Mouse (Mus musculus) intestine, embryonic 14.5 days (tissue): ENCODE measurements around the gene Camta1. TPM values are rescaled to one million over a fixed set of nuclear protein-coding genes. Genes with fewer than 3 reads are reported as not detected.
A peak's percentile ranks its signal among the peaks of the same experiment; 100 is the strongest.

Source experiments
- ATAC-seq: fragments of 200-750 bp; cut with Nextera tagmentation; replicated peaks from 2 replicates; pipeline ENCODE4 v1.8.0; 2017; ENCODE audit warnings: low read depth, moderate number of reproducible peaks, moderate TSS enrichment, moderate library complexity; ENCODE audit not compliant: low FRiP score, low TSS enrichment
- DNase-seq: peaks from one replicate; pipeline ENCODE4 v3.0.0-alpha.2; 2018; ENCODE audit warnings: low spot score
- H3K27ac ChIP-seq: fragments of 300-500 bp; sonication (generic); 2 replicates; pipeline ENCODE4 v1.5.1; 2014; ENCODE audit warnings: low read depth, mild to moderate bottlenecking, control low read depth
- H3K27me3 ChIP-seq: fragments of 300-500 bp; sonication (generic); replicated peaks from 2 replicates; pipeline ENCODE4 v1.6.1; 2014; ENCODE audit warnings: low read length, control low read depth; ENCODE audit not compliant: control insufficient read depth, insufficient read depth
- H3K36me3 ChIP-seq: fragments of 300-500 bp; sonication (generic); 2 replicates; pipeline ENCODE4 v1.6.1; 2014; ENCODE audit warnings: low read length, control low read depth; ENCODE audit not compliant: control insufficient read depth, insufficient read depth
- H3K4me1 ChIP-seq: fragments of 300-500 bp; sonication (generic); replicated peaks from 2 replicates; pipeline ENCODE4 v1.6.1; 2014; ENCODE audit warnings: low read length, control low read depth, mixed read lengths; ENCODE audit not compliant: control insufficient read depth, insufficient read depth
- H3K4me2 ChIP-seq: fragments of 300-500 bp; sonication (generic); 2 replicates; pipeline ENCODE4 v1.6.1; 2014; ENCODE audit warnings: low read length
- H3K4me3 ChIP-seq: fragments of 300-500 bp; sonication (generic); 2 replicates; pipeline ENCODE4 v1.5.1; 2014; ENCODE audit warnings: low read depth, low read length, control low read depth, mixed read lengths
- H3K9ac ChIP-seq: fragments of 300-500 bp; sonication (generic); 2 replicates; pipeline ENCODE4 v1.6.1; 2014; ENCODE audit warnings: mild to moderate bottlenecking, low read length
- H3K9me3 ChIP-seq: fragments of 300-500 bp; sonication (generic); 2 replicates; pipeline ENCODE4 v1.6.1; 2016; ENCODE audit warnings: low read length, control low read depth; ENCODE audit not compliant: control insufficient read depth
- WGBS: fragments of 180-500 bp; shearing (Covaris S2); extraction: QIAGEN DNeasy Blood & Tissue Kit; methylation state at CpG from one replicate; pipeline ENCODE4 v1.1.7; 2014; 5-methylcytosine and 5-hydroxymethylcytosine counted together
- polyA plus RNA-seq: library from polyadenylated mRNA; unstranded; fragments of >200 nt; fragmentation: Nextera tagmentation; extraction: Ambion mirVana; gene quantifications from 2 replicates; pipeline ENCODE4 v1.2.1, GENCODE M21; 2014

Gene Camta1
- polyA plus RNA-seq, 1 experiment from 2014 or later: 88.1 TPM

GRCm38 (mm10) chr4:151401685-151402397 lies 459.8 kb downstream of the Camta1 start:
- H3K27me3 ChIP-seq: no peaks in the 10 kb centered on the region
- 82% methylated on average over 22 of the region's 22 CpGs for whole genome bisulfite sequencing
- H3K9ac ChIP-seq: no peak overlapping the region
- H3K36me3 ChIP-seq: no peaks in the 10 kb centered on the region
- H3K4me2 ChIP-seq: no peak overlapping the region
- DNase-seq (no peak), ATAC-seq (no peak)
- H3K9me3 ChIP-seq: no peaks in the 10 kb centered on the region
- peaks cover 5% of the 10 kb centered on the region; the same call in 1 of the 2 replicates for H3K4me1 ChIP-seq
- H3K4me3 ChIP-seq: no peak overlapping the region
- H3K27ac ChIP-seq: no peak overlapping the region

- 83% methylated on average over 7 of the region's 7 CpGs for WGBS
- no peak overlapping the region for H3K4me2 ChIP-seq
- no peaks in the 10 kb centered on the region for H3K9me3 ChIP-seq
- no peaks in the 10 kb centered on the region for H3K36me3 ChIP-seq
- H3K4me3 ChIP-seq: no peak overlapping the region
- H3K27me3 ChIP-seq: no peaks in the 10 kb centered on the region
- no peaks in the 10 kb centered on the region for H3K4me1 ChIP-seq
- H3K9ac ChIP-seq: no peak overlapping the region
- DNase-seq (no peak), ATAC-seq (no peak)
- H3K27ac ChIP-seq: no peak overlapping the region
Measured at GRCm38 (mm10) chr4:151396536-151396935, 465.1 kb downstream of the Camta1 start.

GRCm38 (mm10) chr4:151389345-151389744 lies 472.3 kb downstream of the Camta1 start:
- ATAC-seq: no peak
- no peak overlapping the region for H3K4me2 ChIP-seq
- no peak for DNase-seq
- no peak overlapping the region for H3K27ac ChIP-seq
- H3K4me3 ChIP-seq: no peak overlapping the region
- no peaks in the 10 kb centered on the region for H3K9me3 ChIP-seq
- no peak overlapping the region for H3K9ac ChIP-seq
- H3K4me1 ChIP-seq: peaks cover 8% of the 10 kb centered on the region
- H3K27me3 ChIP-seq: no peaks in the 10 kb centered on the region
- no peaks in the 10 kb centered on the region for H3K36me3 ChIP-seq
- WGBS: 50% methylated on average over 11 of the region's 11 CpGs

- peaks cover 8% of the 10 kb centered on the region for H3K4me1 ChIP-seq
- no peaks in the 10 kb centered on the region for H3K27me3 ChIP-seq
- 1% methylated on average over 24 of the region's 24 CpGs for WGBS
- peak overlapping the region; percentile 29 for H3K4me3 ChIP-seq
- DNase-seq (peak; percentile 73), ATAC-seq (no peak)
- no peaks in the 10 kb centered on the region for H3K36me3 ChIP-seq
- no peak overlapping the region for H3K27ac ChIP-seq
- H3K9ac ChIP-seq: peak overlapping the region; percentile 46
- no peaks in the 10 kb centered on the region for H3K9me3 ChIP-seq
- H3K4me2 ChIP-seq: peak overlapping the region; percentile 82
Measured at GRCm38 (mm10) chr4:151386701-151387451, 474.8 kb downstream of the Camta1 start.

- peaks cover 8% of the 10 kb centered on the region for H3K4me1 ChIP-seq
- peak; percentile 58 for ATAC-seq
- no peaks in the 10 kb centered on the region for H3K36me3 ChIP-seq
- H3K9me3 ChIP-seq: no peaks in the 10 kb centered on the region
- peak overlapping the region; percentile 29 for H3K4me3 ChIP-seq
- H3K9ac ChIP-seq: no peak overlapping the region
- no peak overlapping the region for H3K27ac ChIP-seq
- DNase-seq: peak; percentile 54
- peak overlapping the region; percentile 82 for H3K4me2 ChIP-seq
- no peaks in the 10 kb centered on the region for H3K27me3 ChIP-seq
- WGBS: 8% methylated on average over 12 of the region's 12 CpGs
Measured at GRCm38 (mm10) chr4:151385985-151386700, 475.5 kb downstream of the Camta1 start.

- Histone ChIP-seq H3K9ac (no peak overlapping the region), H3K4me1 (no peaks in the 10 kb centered on the region), H3K27me3 (no peaks in the 10 kb centered on the region), H3K4me2 (no peak overlapping the region), H3K9me3 (no peaks in the 10 kb centered on the region), H3K27ac (no peak overlapping the region), H3K36me3 (no peaks in the 10 kb centered on the region), H3K4me3 (no peak overlapping the region)
- 28% methylated on average over 1 of the region's 1 CpGs for WGBS
- DNase-seq: no peak
- no peak for ATAC-seq
Measured at GRCm38 (mm10) chr4:151377731-151378130, 483.9 kb downstream of the Camta1 start.

- Histone ChIP-seq H3K4me2 (no peak overlapping the region), H3K9ac (no peak overlapping the region), H3K36me3 (no peaks in the 10 kb centered on the region), H3K27me3 (no peaks in the 10 kb centered on the region), H3K27ac (no peak overlapping the region), H3K9me3 (no peaks in the 10 kb centered on the region), H3K4me3 (no peak overlapping the region), H3K4me1 (no peaks in the 10 kb centered on the region)
- no peak for ATAC-seq
- DNase-seq: no peak
- 82% methylated on average over 26 of the region's 26 CpGs for WGBS
Measured at GRCm38 (mm10) chr4:151376234-151376633, 485.4 kb downstream of the Camta1 start.

GRCm38 (mm10) chr4:151372855-151373566 lies 488.7 kb downstream of the Camta1 start:
- Histone ChIP-seq H3K27ac (no peak overlapping the region), H3K4me3 (no peak overlapping the region), H3K36me3 (no peaks in the 10 kb centered on the region), H3K9ac (no peak overlapping the region), H3K9me3 (no peaks in the 10 kb centered on the region), H3K4me2 (no peak overlapping the region), H3K4me1 (no peaks in the 10 kb centered on the region), H3K27me3 (no peaks in the 10 kb centered on the region)
- DNase-seq (no peak), ATAC-seq (no peak)
- WGBS: 34% methylated on average over 12 of the region's 12 CpGs
